Mouse (Mus musculus): Measurements from ENCODE around the gene Smpd3.

- no peak for TF ChIP-seq POLR2A (IDR thresholded peaks at IDR 0.05; ENCODE audit: control insufficient read depth, extremely low read depth, insufficient read depth, low read length, poor library complexity)
- no peak for TF ChIP-seq CTCF (IDR thresholded peaks at IDR 0.05; ENCODE audit: borderline replicate concordance, control insufficient read depth, extremely low read depth, insufficient read depth, low read length, poor library complexity)
Observed at GRCm38 (mm10) chr8:106268710-106269346, 69.0 kb downstream of the Smpd3 start.
